Mouse (Mus musculus) cerebellum, adult 2 months (tissue): ENCODE measurements at regions not wholly inside any gene's neighbourhood (a gene's known extent, or its start where the extent isn't known, plus 50 kb on each side); places are given as distances from the start of the nearest gene placed in this dataset.

ENCODE experiments used
- DNase-seq, 2 experiments: peaks; one replicate each; pipeline ENCODE4 v3.0.0; 2021
- H3K27ac ChIP-seq: fragments of 200-500 bp; 2 replicates; pipeline ENCODE4 v1.5.1; 2012; ENCODE audit warnings: low read length, control low read depth, inconsistent platforms; ENCODE audit not compliant: insufficient read depth
- H3K27me3 ChIP-seq: fragments of 200-500 bp; 2 replicates; pipeline ENCODE4 v1.6.1; 2012; ENCODE audit warnings: inconsistent platforms, mild to moderate bottlenecking, low read length, moderate library complexity; ENCODE audit not compliant: control insufficient read depth, insufficient read depth
- H3K4me1 ChIP-seq: fragments of 200-500 bp; 2 replicates; pipeline ENCODE4 v1.6.1; 2011; ENCODE audit warnings: low read length; ENCODE audit not compliant: control insufficient read depth, insufficient read depth
- H3K4me3 ChIP-seq: fragments of 200-500 bp; replicated peaks from 2 replicates; pipeline ENCODE3; 2011; ENCODE audit warnings: mild to moderate bottlenecking, low read depth, low read length, control low read depth; ENCODE audit not compliant: insufficient read depth
- CTCF ChIP-seq: fragments of 200-500 bp; IDR thresholded peaks from 2 replicates; pipeline ENCODE4 v1.5.1; 2011; ENCODE audit warnings: low read depth, mild to moderate bottlenecking, control low read depth, low read length, moderate library complexity, borderline replicate concordance; ENCODE audit not compliant: insufficient read depth
- POLR2A ChIP-seq: fragments of 200-500 bp; IDR thresholded peaks from 2 replicates; pipeline ENCODE4 v1.6.1; 2011; ENCODE audit warnings: low read length, control low read depth, borderline replicate concordance; ENCODE audit not compliant: insufficient read depth
- WGBS: fragments of 180-500 bp; shearing (Covaris S2); methylation state at CpG from one replicate; pipeline ENCODE4 v1.1.7; 2018; 5-methylcytosine and 5-hydroxymethylcytosine counted together

DNA sequence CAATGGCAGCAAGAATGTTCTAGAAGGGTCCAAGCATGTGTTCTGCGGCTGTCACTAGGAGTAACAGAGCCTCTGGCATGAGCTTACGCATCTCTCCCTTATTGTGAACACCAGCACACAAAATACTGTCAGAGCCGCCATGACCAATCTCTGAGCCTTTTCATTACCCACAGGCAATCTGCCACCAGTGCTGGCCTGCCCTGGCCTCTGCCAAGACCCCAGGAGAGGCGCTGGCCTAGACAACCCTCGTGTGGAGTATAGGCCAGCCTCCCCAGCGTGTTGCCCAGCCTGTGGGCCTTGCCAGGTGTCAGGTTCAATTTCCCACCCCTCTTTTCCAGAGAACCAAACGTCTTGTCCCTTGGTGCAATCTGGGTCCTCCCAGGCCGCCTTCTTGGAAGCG, 62.0 kb upstream of the Eln start:
- Histone ChIP-seq H3K4me1 (no peaks in the 10 kb centered on the region), H3K27ac (no peak overlapping the region), H3K4me3 (no peak overlapping the region), H3K27me3 (no peaks in the 10 kb centered on the region; the same call in 1 of the 2 replicates)
- 47% methylated on average over 9 of the region's 9 CpGs for WGBS
- no peak for TF ChIP-seq CTCF
- TF ChIP-seq POLR2A = no peak
- no peak for DNase-seq

DNA sequence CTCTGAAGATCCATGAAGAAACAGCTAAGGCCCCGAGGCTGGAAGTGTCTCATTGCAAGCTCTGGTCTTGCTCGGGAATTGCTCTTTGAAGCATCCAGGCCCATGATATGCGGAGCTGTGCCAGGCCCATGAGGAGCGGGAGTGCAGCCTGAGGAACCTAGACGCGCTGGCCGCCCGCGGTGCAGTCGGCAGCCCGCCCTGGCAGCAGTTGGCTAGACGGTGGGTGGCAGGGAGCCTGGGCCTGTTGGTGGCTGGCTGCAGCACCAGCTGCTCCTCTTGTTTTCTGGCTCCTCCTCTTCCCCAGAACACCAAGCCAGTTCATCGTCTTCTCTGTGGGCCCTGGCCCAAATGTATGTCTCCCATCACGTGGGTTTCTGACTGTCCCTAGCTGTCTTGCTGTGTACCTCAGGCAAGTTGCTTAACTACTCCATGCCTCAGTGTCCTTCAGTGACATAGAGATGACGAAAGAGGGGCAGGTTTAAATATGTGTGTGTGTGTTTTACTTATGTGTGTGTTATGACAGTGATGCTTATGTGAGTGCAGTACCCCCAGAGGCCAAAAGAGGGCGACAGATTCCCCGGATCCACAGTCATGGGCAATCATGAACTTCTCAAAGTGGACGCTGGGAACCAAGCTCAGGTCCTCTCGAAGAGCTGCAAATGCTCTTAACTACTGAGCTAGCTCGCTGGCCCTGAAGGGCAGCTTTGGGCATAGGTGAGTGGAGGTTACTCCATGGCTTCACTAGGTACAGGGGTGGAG, 57.3 kb upstream of the Eln start:
- no peaks in the 10 kb centered on the region; the same call in 1 of the 2 replicates for H3K27me3 ChIP-seq
- no peak overlapping the region for H3K27ac ChIP-seq
- no peak overlapping the region for H3K4me3 ChIP-seq
- 27% methylated on average over 20 of the region's 20 CpGs for WGBS
- TF ChIP-seq POLR2A = no peak
- 0 out of 2 replicates have a peak, but pooled peaks have one; percentile 35 for TF ChIP-seq CTCF
- no peaks in the 10 kb centered on the region for H3K4me1 ChIP-seq
- peak; percentile 54 to 58 for DNase-seq

DNA sequence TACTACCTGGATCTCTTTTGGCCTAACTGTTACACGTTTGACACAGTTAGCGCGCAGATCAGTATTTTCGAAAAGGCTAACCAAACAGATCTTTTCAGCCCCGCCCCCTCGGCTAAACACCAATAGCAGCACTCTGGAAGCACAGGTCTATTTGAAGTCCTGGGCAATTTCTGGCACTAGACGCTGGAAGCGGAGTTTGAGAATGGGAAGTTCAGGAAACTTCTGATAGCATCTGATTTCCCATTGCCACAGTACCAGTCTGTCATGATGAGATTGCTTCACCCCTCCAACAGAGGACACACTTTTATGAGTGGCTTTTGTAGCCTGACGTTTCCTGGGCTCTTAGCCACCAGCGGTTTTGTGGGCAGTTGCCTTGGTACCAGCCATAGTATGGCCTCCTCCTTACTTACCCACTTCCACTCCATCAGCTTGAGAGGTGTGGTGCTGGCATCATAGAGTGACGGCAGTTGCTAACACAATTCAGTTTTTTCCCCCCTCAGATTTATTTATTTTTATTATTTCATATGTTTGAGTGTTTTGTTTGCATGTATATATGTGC, 55.1 kb upstream of the Eln start:
- no peak for DNase-seq
- Histone ChIP-seq H3K4me3 (no peak overlapping the region), H3K27ac (no peak overlapping the region), H3K4me1 (no peaks in the 10 kb centered on the region; the same call in 1 of the 2 replicates), H3K27me3 (no peaks in the 10 kb centered on the region; the same call in 1 of the 2 replicates)
- 85% methylated on average over 11 of the region's 11 CpGs for WGBS
- TF ChIP-seq CTCF = no peak
- no peak for TF ChIP-seq POLR2A

DNA sequence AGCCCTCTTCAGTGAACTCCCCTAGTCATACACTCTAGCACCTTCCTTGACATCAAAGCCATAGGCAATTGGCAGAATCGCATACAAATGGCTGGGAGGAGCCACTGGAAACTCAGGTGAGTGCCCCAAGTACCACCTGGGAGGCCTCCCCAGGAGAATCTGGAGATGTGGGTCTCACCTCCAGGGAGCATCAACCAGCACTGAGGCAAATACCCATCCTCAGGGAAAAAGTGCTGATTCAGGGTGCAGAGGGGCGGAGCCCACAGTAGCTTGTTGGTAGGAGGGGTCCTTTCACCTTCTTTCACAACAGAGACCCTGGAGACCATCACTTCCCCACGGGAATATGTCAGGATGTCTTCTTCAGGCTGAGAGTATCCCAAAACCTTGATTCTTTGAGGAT, 53.4 kb upstream of the Eln start:
- WGBS = 89% methylated on average over 3 of the region's 3 CpGs
- no peaks in the 10 kb centered on the region; the same call in 1 of the 2 replicates for H3K4me1 ChIP-seq
- no peak overlapping the region for H3K27ac ChIP-seq
- no peak for DNase-seq
- TF ChIP-seq CTCF = no peak
- no peak for TF ChIP-seq POLR2A
- H3K27me3 ChIP-seq = no peaks in the 10 kb centered on the region; the same call in 1 of the 2 replicates
- H3K4me3 ChIP-seq = no peak overlapping the region

DNA sequence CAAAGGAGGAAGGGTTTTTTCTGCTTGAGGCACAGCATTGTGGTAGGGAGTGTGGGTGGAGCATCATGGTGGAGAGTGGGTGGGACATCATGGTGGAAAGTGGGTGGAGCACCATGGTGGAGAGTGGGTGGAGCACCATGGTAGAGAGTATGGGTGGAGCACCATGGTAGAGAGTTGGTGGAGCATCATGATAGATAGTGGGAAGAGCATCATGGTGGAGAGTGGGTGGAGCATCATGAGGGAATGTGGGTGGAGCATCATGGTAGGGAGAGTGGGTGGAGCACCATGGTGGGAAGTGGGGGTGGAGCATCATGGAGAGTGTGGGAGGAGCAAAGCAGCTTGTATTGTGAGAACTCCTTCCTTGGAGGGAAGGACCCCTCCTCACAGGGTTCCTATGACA, 52.8 kb upstream of the Eln start:
- no peaks in the 10 kb centered on the region; the same call in 1 of the 2 replicates for H3K4me1 ChIP-seq
- no peak overlapping the region for H3K4me3 ChIP-seq
- no peak for DNase-seq
- TF ChIP-seq CTCF = no peak
- TF ChIP-seq POLR2A = no peak
- no peak overlapping the region for H3K27ac ChIP-seq
- H3K27me3 ChIP-seq = no peaks in the 10 kb centered on the region; the same call in 1 of the 2 replicates

DNA sequence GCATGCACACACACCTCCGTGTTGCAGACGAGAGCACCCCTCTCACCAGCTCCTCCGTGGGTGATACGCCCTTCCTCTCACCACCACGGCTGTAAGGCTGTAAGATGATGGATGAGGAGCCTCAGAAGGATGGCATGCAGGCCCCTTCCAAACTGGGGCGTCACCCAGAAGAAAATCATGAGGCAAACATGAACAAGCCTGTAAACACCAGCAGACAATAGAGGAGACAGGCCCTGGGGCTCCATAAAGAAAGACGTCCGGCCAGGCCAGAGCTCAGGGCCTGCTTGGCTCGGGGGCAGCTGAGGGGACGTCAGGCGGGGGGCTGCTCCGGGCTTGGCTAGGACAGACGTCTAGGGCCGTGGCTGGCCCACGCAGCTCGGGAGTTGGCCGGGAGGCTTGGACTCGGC, 50.6 kb upstream of the Eln start:
- Histone ChIP-seq H3K4me3 (no peak overlapping the region), H3K4me1 (no peaks in the 10 kb centered on the region; the same call in 1 of the 2 replicates), H3K27me3 (no peaks in the 10 kb centered on the region; the same call in 1 of the 2 replicates), H3K27ac (no peak overlapping the region)
- 39% methylated on average over 18 of the region's 18 CpGs for WGBS
- no peak for DNase-seq
- TF ChIP-seq CTCF = no peak
- no peak for TF ChIP-seq POLR2A
